Comparison of ENCODE assay signal across 8 mouse cellular contexts in the genomic region with DNA sequence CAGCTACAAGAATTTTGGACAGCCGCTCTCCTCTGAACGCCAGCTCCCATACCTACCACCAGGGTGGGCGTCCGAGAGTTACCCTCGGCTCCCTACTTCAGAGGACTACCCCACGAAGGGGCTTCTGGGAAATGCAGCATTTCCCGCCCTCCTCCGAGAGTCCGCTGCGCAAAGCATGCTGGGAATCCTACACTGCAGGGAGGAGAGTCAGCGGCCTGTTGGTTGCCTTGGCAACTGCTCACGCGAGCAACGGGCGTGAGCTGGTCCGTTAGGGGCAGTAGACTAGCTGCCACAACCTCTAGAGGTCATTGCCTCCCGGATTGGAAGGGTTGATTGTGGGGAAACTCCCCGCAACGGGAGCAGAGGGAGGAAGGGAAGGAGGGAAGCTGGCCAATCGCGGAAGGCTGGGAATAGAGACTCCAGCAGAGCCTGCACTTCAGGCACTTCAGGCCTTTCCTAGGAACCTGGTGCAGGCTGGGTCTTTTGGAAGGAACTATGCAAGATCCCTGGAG. TPM values are rescaled to one million over a fixed set of nuclear protein-coding genes. Genes with fewer than 3 reads are reported as not detected.
DNase-seq lines count a peak whose midpoint lies in the region; ATAC-seq lines count a peak whose summit lies in the region.

A gene (minus strand): TSS at position 177 of the 512 bp plus-strand sequence.

- H3K36me3 ChIP-seq in hindbrain, embryonic 14.5 days (replicated peaks; ENCODE audit: control insufficient read depth, insufficient read depth), result no peaks in the 10 kb centered on the region

- peak within 1 kb of the TSS; percentile 88 for H3K27ac ChIP-seq in hindbrain, embryonic 14.5 days

- no peaks in the 10 kb centered on the region for H3K9me3 ChIP-seq in hindbrain, embryonic 14.5 days (ENCODE audit: control insufficient read depth, low read length)

- peaks cover 28% of the 10 kb centered on the region for H3K27me3 ChIP-seq in hindbrain, embryonic 14.5 days (ENCODE audit: control insufficient read depth, insufficient read depth, low read length)

- peak; percentile 93 for ATAC-seq in hindbrain, embryonic 14.5 days (ENCODE audit: low FRiP score)

- peak within 1 kb of the TSS; percentile 66 for H3K9ac ChIP-seq in hindbrain, embryonic 14.5 days

- peaks cover 23% of the 10 kb centered on the region for H3K4me1 ChIP-seq in hindbrain, embryonic 14.5 days (replicated peaks; ENCODE audit: control insufficient read depth, insufficient read depth, low read length)

- under 1% methylated on average over 21 of the region's 21 CpGs for WGBS in hindbrain, embryonic 14.5 days

- peak; percentile 99 for DNase-seq in WW6 (ENCODE audit: low read depth, low spot score)
- peak; percentile 91 to 93 for DNase-seq in cerebellum, postnatal 36 days
- peak; percentile 91 to 95 for DNase-seq in frontal cortex, postnatal 36 days (ENCODE audit: low spot score in 2 of 2)
- peak; percentile 91 for DNase-seq in hindbrain, embryonic 14.5 days (ENCODE audit: low spot score)
- peak; percentile 81 to 88 for DNase-seq in layer of hippocampus, postnatal 25 days (ENCODE audit: extremely low spot score in 1 of 2, low spot score in 1 of 2)
- peak; percentile 90 for DNase-seq in lung, postnatal 14 days
- peak; percentile 91 for DNase-seq in ovary, postnatal 36 days (ENCODE audit: low spot score)
- DNase-seq in thymus, postnatal 14 days, result peak; percentile 92

- H3K4me3 ChIP-seq in hindbrain, embryonic 14.5 days (replicated peaks; ENCODE audit: low read length), result peak within 1 kb of the TSS; percentile 39

- H3K4me2 ChIP-seq in hindbrain, embryonic 14.5 days (replicated peaks), result peak within 1 kb of the TSS; percentile 61

RNA-seq across cellular contexts. Expression of the gene that starts here (rescaled TPM):
- 5.8 and 8.3 TPM in 2 replicates for polyA plus RNA-seq in hindbrain, embryonic 14.5 days (2014; fragmentation: Nextera tagmentation; extraction: Ambion mirVana)
- total RNA-seq in layer of hippocampus, postnatal 25 days (2021), result 1 to 10 TPM; 2.2 to 4.5 TPM

Comparison
In these comparisons a context has a peak if more than half of its experiments do, and no peak if none do; other contexts are left out.
1. Peak in every context shown above with its lines: DNase-seq, ATAC-seq, H3K4me3 ChIP-seq and H3K27ac ChIP-seq.